Mouse (Mus musculus) liver, adult 2 months (tissue): ENCODE results near the gene Traf6.

ENCODE experiments used
- CTCF ChIP-seq: fragments of 200-500 bp; IDR thresholded peaks from 2 replicates; pipeline ENCODE4 v1.5.1; 2011; ENCODE audit warnings: low read depth, low read length, control low read depth
- POLR2A ChIP-seq: fragments of 200-500 bp; IDR thresholded peaks from 2 replicates; pipeline ENCODE4 v1.6.1; 2011; ENCODE audit warnings: low read length, control low read depth; ENCODE audit not compliant: insufficient read depth; ENCODE audit errors: extremely low read depth

- TF ChIP-seq POLR2A (no peak), CTCF (no peak)
These were observed 38.9 kb downstream of the Traf6 start for GRCm38 (mm10) chr2:101717162-101717561.
